Mouse (Mus musculus) kidney, adult 2 months (tissue): ENCODE data around the gene Rad51b.

ENCODE experiments used
- CTCF ChIP-seq: fragments of 200-500 bp; conservative IDR thresholded peaks from 2 replicates; pipeline ENCODE4 v1.5.1; 2011; ENCODE audit warnings: low read depth, mild to moderate bottlenecking, control low read depth, low read length, moderate library complexity, mixed read lengths; ENCODE audit not compliant: insufficient read depth, insufficient read length
- POLR2A ChIP-seq: fragments of 200-500 bp; IDR thresholded peaks from one replicate; pipeline ENCODE4 v1.6.1; 2011; ENCODE audit warnings: low read depth, low read length, control low read depth

- TF ChIP-seq CTCF (no peak), POLR2A (no peak)
Measured at GRCm38 (mm10) chr12:79403992-79404391, 106.9 kb downstream of the Rad51b start.
